Mouse (Mus musculus) CH12.LX (cell line): ENCODE results near the gene Htra2. TPM values are rescaled to one million over a fixed set of nuclear protein-coding genes. Genes with fewer than 3 reads are reported as not detected.

ENCODE experiments used
- DNase-seq: peaks from one replicate; pipeline ENCODE4 v3.0.0-alpha.2; 2013; ENCODE audit errors: extremely low read depth
- H3K27ac ChIP-seq: 2 replicates; pipeline ENCODE4 v1.5.1; 2012; ENCODE audit warnings: low read depth, mild to moderate bottlenecking, control low read depth, moderate library complexity; ENCODE audit not compliant: insufficient read depth
- H3K27me3 ChIP-seq: replicated peaks from 2 replicates; pipeline ENCODE3; 2012; ENCODE audit warnings: inconsistent platforms
- H3K36me3 ChIP-seq, 2 experiments: replicated peaks in 1 of 2; 2 replicates each; pipeline versions ENCODE3 to v1.6.1; 2012; ENCODE audit warnings: inconsistent platforms in 1 of 2, low read length in 1 of 2, mild to moderate bottlenecking in 1 of 2, mixed read lengths in 1 of 2, moderate library complexity in 1 of 2; ENCODE audit not compliant: control insufficient read depth in 1 of 2, insufficient read depth in 1 of 2
- H3K4me1 ChIP-seq, 2 experiments: 2 replicates each; pipeline ENCODE4 v1.6.1; 2012; ENCODE audit warnings: inconsistent platforms in 1 of 2, moderate library complexity in 1 of 2; ENCODE audit not compliant: insufficient read depth in 2 of 2, control insufficient read depth in 1 of 2
- H3K4me2 ChIP-seq: 2 replicates; pipeline ENCODE4 v1.6.1; 2012; ENCODE audit warnings: low read depth, mild to moderate bottlenecking, control low read depth; ENCODE audit not compliant: poor library complexity, insufficient read depth, severe bottlenecking
- H3K4me3 ChIP-seq, 3 experiments: fragments of 150-350 bp in 1 of 3; sonication (generic) in 1 of 3; replicated peaks in 1 of 3; 2 replicates each; pipeline versions ENCODE3 to v1.5.1; 2011 to 2012; ENCODE audit warnings: low read depth in 2 of 3, low read length in 2 of 3, mild to moderate bottlenecking in 2 of 3, moderate library complexity in 2 of 3, control low read depth in 1 of 3, improper control_type of control experiment in 1 of 3, inconsistent platforms in 1 of 3, mixed read lengths in 1 of 3; ENCODE audit not compliant: poor library complexity in 1 of 3
- H3K79me2 ChIP-seq: replicated peaks from 2 replicates; pipeline ENCODE4 v1.6.1; 2012; ENCODE audit warnings: mild to moderate bottlenecking, moderate library complexity; ENCODE audit not compliant: control insufficient read depth, poor library complexity, insufficient read depth, severe bottlenecking; ENCODE audit errors: extremely low read depth
- H3K9ac ChIP-seq: 2 replicates; pipeline ENCODE4 v1.6.1; 2012; ENCODE audit warnings: low read depth, mild to moderate bottlenecking, control low read depth, moderate library complexity; ENCODE audit not compliant: insufficient read depth
- H3K9me3 ChIP-seq: replicated peaks from 2 replicates; pipeline ENCODE3; 2012; ENCODE audit warnings: low read length, inconsistent platforms, mixed read lengths
- CHD1 ChIP-seq: IDR thresholded peaks from 2 replicates; pipeline ENCODE4 v1.6.1; 2012; ENCODE audit warnings: low read depth, low read length, improper control_type of control experiment, inconsistent platforms
- CTCF ChIP-seq, 2 experiments: IDR thresholded peaks in 1 of 2; conservative IDR thresholded peaks in 1 of 2; 2 replicates each; pipeline ENCODE4 v1.5.1; 2011 to 2012; ENCODE audit warnings: low read depth in 2 of 2, low read length in 2 of 2, improper control_type of control experiment in 1 of 2, inconsistent platforms in 1 of 2, mild to moderate bottlenecking in 1 of 2, moderate library complexity in 1 of 2
- E2F4 ChIP-seq: IDR thresholded peaks from 2 replicates; pipeline ENCODE4 v1.6.1; 2011; ENCODE audit warnings: low read depth, low read length, improper control_type of control experiment; ENCODE audit not compliant: insufficient replicate concordance
- HCFC1 ChIP-seq: IDR thresholded peaks from 2 replicates; pipeline ENCODE4 v1.6.1; 2012; ENCODE audit warnings: low read depth, mild to moderate bottlenecking, inconsistent platforms, low read length, improper control_type of control experiment
- JUN ChIP-seq: IDR thresholded peaks from 2 replicates; pipeline ENCODE4 v1.6.1; 2011; ENCODE audit warnings: low read depth, mild to moderate bottlenecking, low read length, improper control_type of control experiment, moderate library complexity; ENCODE audit not compliant: insufficient read depth
- JUND ChIP-seq: conservative IDR thresholded peaks from 2 replicates; pipeline ENCODE4 v1.6.1; 2011; ENCODE audit warnings: low read depth, low read length, improper control_type of control experiment
- MAFK ChIP-seq: IDR thresholded peaks from 2 replicates; pipeline ENCODE4 v1.6.1; 2011; ENCODE audit warnings: low read length, improper control_type of control experiment; ENCODE audit not compliant: insufficient replicate concordance
- MAX ChIP-seq: IDR thresholded peaks from 2 replicates; pipeline ENCODE4 v1.6.1; 2011; ENCODE audit warnings: low read length, improper control_type of control experiment
- MEF2A ChIP-seq: IDR thresholded peaks from 2 replicates; pipeline ENCODE4 v1.6.1; 2014; ENCODE audit warnings: low read depth, mild to moderate bottlenecking, inconsistent platforms, low read length, improper control_type of control experiment, borderline replicate concordance
- MYC ChIP-seq: IDR thresholded peaks from 2 replicates; pipeline ENCODE4 v1.6.1; 2011; ENCODE audit warnings: low read depth, mild to moderate bottlenecking, improper control_type of control experiment, low read length
- NELFE ChIP-seq: IDR thresholded peaks from 2 replicates; pipeline ENCODE4 v1.6.1; 2011; ENCODE audit warnings: low read depth, low read length, improper control_type of control experiment
- NRF1 ChIP-seq: IDR thresholded peaks from 2 replicates; pipeline ENCODE4 v1.6.1; 2014; ENCODE audit warnings: low read depth, mild to moderate bottlenecking, inconsistent platforms, low read length, improper control_type of control experiment, moderate library complexity
- PAX5 ChIP-seq: IDR thresholded peaks from 2 replicates; pipeline ENCODE4 v1.6.1; 2012; ENCODE audit warnings: low read length, inconsistent platforms, mixed read lengths
- POLR2AphosphoS2 ChIP-seq: IDR thresholded peaks from 2 replicates; pipeline ENCODE4 v1.6.1; 2011; ENCODE audit warnings: low read depth, low read length, improper control_type of control experiment
- RAD21 ChIP-seq: IDR thresholded peaks from 2 replicates; pipeline ENCODE4 v1.6.1; 2011; ENCODE audit warnings: low read depth, mild to moderate bottlenecking, low read length, improper control_type of control experiment, moderate library complexity
- RCOR1 ChIP-seq: conservative IDR thresholded peaks from 2 replicates; pipeline ENCODE4 v1.6.1; 2012; ENCODE audit warnings: low read depth, mild to moderate bottlenecking, inconsistent platforms, low read length, improper control_type of control experiment
- TBP ChIP-seq: conservative IDR thresholded peaks from 2 replicates; pipeline ENCODE4 v1.6.1; 2011; ENCODE audit warnings: low read depth, low read length, improper control_type of control experiment
- UBTF ChIP-seq: IDR thresholded peaks from 2 replicates; pipeline ENCODE4 v1.6.1; 2012; ENCODE audit warnings: low read depth, mild to moderate bottlenecking, inconsistent platforms, low read length, improper control_type of control experiment, moderate library complexity
- USF1 ChIP-seq: IDR thresholded peaks from 2 replicates; pipeline ENCODE4 v1.6.1; 2014; ENCODE audit warnings: low read depth, mild to moderate bottlenecking, inconsistent platforms, low read length, improper control_type of control experiment
- USF2 ChIP-seq: conservative IDR thresholded peaks from 2 replicates; pipeline ENCODE4 v1.6.1; 2011; ENCODE audit warnings: low read depth, low read length, improper control_type of control experiment
- dilution Hi-C: fragments of 300-500 bp; cut with MboI; formaldehyde crosslinking; loops from 2 replicates; pipeline ENCODE4 v1.14.3; 2020; ENCODE audit warnings: low sequenced_read_pairs; ENCODE audit not compliant: extremely low pct_unique_long_range_greater_than_20kb, extremely low pct_ligation_motif_present
- in situ Hi-C: fragments of 300-500 bp; cut with MboI; formaldehyde crosslinking; loops from 3 replicates; pipeline ENCODE4 v1.14.3; 2019; ENCODE audit warnings: low sequenced_read_pairs, low pct_ligation_motif_present, low pct_unique_long_range_greater_than_20kb, mixed read lengths
- polyA plus RNA-seq: library from polyadenylated mRNA; unstranded; fragments of >175 nt; gene quantifications from 2 replicates; pipeline ENCODE4 v1.2.1, GENCODE M21; 2012; ENCODE audit warnings: low read depth; ENCODE audit not compliant: insufficient read length
- total RNA-seq, 2 experiments: library from RNA; depleted of rRNA; stranded (reverse); fragments of 300-350 nt in 1 of 2; fragments of >200 nt in 1 of 2; gene quantifications; 2 replicates each; pipeline ENCODE4 v1.2.3; 2012 to 2014

Htra2 gene
- total and polyA plus RNA-seq, 3 experiments: 113 to 185 (median 137) TPM

DNA sequence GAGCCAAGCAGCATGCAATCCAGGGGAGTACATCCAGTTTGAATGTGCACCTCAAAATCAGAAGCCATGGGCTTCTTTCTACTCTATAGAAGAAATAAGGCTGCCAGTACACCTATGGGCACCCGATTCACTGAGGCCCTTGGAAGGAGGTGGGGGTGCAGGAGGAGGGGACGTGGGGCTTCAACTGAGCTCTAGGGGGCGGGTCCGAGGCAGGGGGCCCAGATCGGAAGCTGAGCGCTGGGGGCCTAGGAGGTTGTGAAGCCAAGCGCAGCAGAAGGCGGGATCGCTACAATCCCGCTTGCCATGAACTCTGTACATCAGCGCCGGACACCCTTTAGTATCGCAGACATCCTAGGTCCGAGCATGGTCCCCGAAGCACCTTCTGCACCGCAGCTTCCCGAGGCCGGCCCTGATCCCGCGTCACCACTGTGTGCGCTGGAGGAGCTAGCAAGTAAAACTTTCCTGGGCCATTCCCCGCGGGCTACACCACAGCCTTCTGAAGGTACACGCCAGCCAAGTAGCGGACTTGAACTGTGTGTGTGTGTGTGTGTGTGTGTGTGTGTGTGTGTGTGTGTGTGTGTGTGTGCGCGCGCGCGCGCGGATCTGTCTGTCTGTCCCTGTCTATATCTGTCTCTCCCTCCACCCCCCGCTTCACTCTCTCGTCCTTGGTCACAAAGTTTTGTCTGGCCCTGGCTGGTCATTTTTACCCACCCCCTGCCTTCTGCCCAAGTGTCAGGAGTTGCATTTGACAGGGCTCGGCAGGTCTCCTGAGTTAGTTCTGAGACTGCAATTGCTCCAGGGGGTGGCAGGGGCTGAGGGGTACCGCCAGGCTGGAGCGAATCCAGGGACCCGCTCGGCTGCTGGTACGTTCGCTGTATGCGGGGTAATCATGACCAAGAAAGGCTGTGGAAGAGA lies 31.3 kb upstream of the Htra2 start, which contains the start of gene Lbx2:
TSS of gene Lbx2 (plus strand) at position 247 of the 915 bp plus-strand sequence.
- H3K79me2 ChIP-seq: no peaks in the 10 kb centered on the region
- no peak within 1 kb of the TSS for H3K27ac ChIP-seq
- H3K4me3 ChIP-seq: no peak within 1 kb of the TSS
- no peak within 1 kb of the TSS for H3K9ac ChIP-seq
- dilution Hi-C loops: no loop called here
- in situ Hi-C loops: no loop called here
- no peaks in the 10 kb centered on the region for H3K27me3 ChIP-seq
- no peak for DNase-seq
- no peak for TF ChIP-seq PAX5
- TF ChIP-seq MAX: no peak
- no peak for TF ChIP-seq MAFK
- TF ChIP-seq, all 38 proteins: peak for 0
- Histone ChIP-seq H3K4me1 (peaks cover 4 to 8% of the 10 kb centered on the region in 2 experiments; a peak in 3 of 4 replicates), H3K36me3 (peaks cover 3 to 20% of the 10 kb centered on the region in 2 experiments), H3K9me3 (no peaks in the 10 kb centered on the region), H3K4me2 (no peak within 1 kb of the TSS)

GRCm38 (mm10) chr6:83084477-83084876 lies 29.4 kb upstream of the Htra2 start:
- H3K27ac ChIP-seq: no peak overlapping the region
- H3K4me2 ChIP-seq: no peak overlapping the region
- dilution Hi-C loops (no loop called here), in situ Hi-C loops (no loop called here)
- peaks cover 11 to 38% of the 10 kb centered on the region in 2 experiments for H3K36me3 ChIP-seq
- no peaks in the 10 kb centered on the region for H3K9me3 ChIP-seq
- no peak overlapping the region for H3K4me3 ChIP-seq
- no peak overlapping the region for H3K9ac ChIP-seq
- H3K27me3 ChIP-seq: no peaks in the 10 kb centered on the region
- peak; percentile 11 for DNase-seq
- no peak for TF ChIP-seq JUN
- TF ChIP-seq HCFC1: no peak
- no peak for TF ChIP-seq RAD21
- no peak for TF ChIP-seq RCOR1
- no peak for TF ChIP-seq UBTF
- no peak for TF ChIP-seq USF2
- H3K4me1 ChIP-seq: peaks cover 6 to 14% of the 10 kb centered on the region in 2 experiments; a peak in 3 of 4 replicates
- H3K79me2 ChIP-seq: no peaks in the 10 kb centered on the region

DNA sequence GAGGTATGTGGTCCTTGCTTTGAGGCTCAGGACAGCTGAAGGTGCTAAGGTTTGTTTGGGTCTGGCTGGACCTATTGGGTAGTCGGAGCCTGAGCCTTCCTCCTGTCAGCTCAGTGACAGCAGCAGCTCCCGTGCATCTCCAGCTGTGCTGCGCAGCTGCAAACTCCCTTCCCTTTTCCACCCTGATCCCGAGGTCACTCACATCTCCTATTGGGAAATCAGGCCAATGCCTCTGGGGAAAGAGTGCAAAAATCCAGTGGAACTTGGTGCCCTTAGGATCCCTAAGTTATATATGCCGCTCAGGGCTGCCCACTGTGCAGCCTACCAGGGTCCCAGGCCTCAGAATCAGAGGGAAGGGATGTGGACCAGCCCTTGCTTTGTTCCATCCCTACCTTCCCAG lies 28.4 kb upstream of the Htra2 start:
- H3K9me3 ChIP-seq: no peaks in the 10 kb centered on the region
- H3K79me2 ChIP-seq: no peaks in the 10 kb centered on the region
- no peak overlapping the region for H3K4me2 ChIP-seq
- in situ Hi-C loops: no loop called here
- no peak overlapping the region for H3K27ac ChIP-seq
- peaks cover 11 to 38% of the 10 kb centered on the region in 2 experiments for H3K36me3 ChIP-seq
- DNase-seq: no peak
- no peaks in the 10 kb centered on the region for H3K27me3 ChIP-seq
- peaks cover 7 to 21% of the 10 kb centered on the region in 2 experiments; a peak in 3 of 4 replicates for H3K4me1 ChIP-seq
- H3K9ac ChIP-seq: no peak overlapping the region
- dilution Hi-C loops: no loop called here
- TF ChIP-seq CHD1 (no peak), NRF1 (no peak), RCOR1 (no peak), NELFE (no peak), POLR2AphosphoS2 (no peak), JUND (no peak), CTCF (conservative IDR thresholded peaks at IDR 0.05 in 1 of 2, IDR thresholded peaks at IDR 0.05 in 1 of 2; ENCODE audit: low read depth in 2 of 2, low read length in 2 of 2) (no peak), E2F4 (no peak), MEF2A (no peak), MYC (no peak), TBP (no peak), USF1 (no peak), JUN (no peak)
- TF ChIP-seq, all 38 proteins: peak for 0
- H3K4me3 ChIP-seq: no peak overlapping the region
